Mouse (Mus musculus) lung, postnatal 4 days (tissue): ENCODE measurements around the gene Dcpp2.
"Not testable (repeated sequence)": the region's sequence is repeated elsewhere in the genome, so short reads cannot be mapped to it uniquely, and the experiment has no call there.

Experiments
- DNase-seq, 2 experiments: peaks; one replicate each; pipeline ENCODE4 v3.0.0; 2021

Gene Dcpp2

DNA sequence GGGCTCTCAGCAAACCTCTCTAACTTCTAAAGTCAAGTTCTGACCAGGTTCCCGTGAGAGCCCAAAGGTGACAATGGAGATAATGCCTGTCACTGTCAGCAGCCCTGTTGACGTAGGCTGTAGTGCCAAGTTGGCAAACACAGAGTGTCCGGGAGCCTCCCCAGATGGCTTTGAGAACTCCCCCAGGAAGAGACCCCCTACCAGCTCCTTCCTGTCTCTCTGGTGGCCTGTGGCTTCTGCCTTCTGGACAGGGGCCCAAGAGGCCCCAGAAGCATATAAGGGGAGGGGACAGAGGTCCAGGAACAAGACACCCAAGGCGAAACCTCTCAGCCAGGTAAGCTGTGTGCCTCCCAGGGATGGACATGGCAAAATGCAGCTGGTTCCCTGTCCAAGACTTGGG lies at the start of gene Dcpp2, which contains the start of gene Dcpp1:
TSS of gene Dcpp2 (plus strand) at position 305 of the 400 bp plus-strand sequence.
TSS of gene Dcpp1 (plus strand) at position 301 of the 400 bp plus-strand sequence.
- DNase-seq = not testable (repeated sequence)

DNA sequence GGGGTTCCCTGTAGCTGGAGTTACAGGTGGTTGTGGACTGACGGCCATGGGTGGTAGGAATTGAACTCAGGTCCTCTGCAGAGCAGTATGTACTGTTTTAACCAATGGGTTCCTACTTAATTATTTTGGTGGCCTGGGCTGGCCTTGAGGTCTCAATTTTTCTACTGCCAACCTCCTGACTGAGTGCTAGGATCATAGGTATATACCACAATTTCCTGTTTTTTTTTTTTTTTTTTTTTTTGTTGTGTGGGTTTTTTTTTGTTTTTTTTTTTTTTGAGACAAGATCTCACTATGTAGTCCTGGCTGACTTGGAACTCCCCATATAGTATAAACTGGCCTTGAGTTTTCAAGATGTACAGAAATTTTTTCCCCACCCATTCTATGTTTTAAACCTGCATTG lies 49.5 kb upstream of the Dcpp2 start:
- DNase-seq = no peak

DNA sequence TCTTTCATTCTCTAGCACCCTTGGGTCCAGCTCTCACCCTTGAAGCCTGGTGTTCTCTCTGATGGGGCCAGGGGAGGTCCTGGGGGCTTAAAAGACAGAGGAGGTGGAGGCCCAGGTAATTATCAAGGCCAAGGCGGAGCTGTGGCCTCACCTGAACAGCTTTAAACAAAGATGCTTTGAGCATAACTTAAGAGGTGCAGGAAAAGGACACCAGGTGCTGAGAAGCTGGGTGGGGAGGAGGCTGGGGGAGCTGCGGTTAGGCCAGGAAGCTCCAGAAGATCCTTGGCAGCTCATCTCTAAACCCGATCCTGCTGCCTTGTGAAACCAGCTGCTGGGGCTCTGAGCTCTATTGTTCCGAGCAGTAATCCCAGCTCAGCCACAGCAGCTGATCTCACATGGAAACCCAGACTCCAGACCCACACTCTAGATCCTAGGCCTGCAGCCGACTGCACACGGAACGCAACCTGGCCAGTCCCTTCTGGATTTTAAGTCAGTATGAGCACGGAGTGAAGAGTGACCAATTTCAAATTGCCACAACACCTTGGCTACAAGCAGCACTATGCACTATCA lies 44.6 kb upstream of the Dcpp2 start, which contains the start of gene Prss33:
TSS of gene Prss33 (minus strand) at position 51 of the 570 bp plus-strand sequence.
- DNase-seq = no peak

DNA sequence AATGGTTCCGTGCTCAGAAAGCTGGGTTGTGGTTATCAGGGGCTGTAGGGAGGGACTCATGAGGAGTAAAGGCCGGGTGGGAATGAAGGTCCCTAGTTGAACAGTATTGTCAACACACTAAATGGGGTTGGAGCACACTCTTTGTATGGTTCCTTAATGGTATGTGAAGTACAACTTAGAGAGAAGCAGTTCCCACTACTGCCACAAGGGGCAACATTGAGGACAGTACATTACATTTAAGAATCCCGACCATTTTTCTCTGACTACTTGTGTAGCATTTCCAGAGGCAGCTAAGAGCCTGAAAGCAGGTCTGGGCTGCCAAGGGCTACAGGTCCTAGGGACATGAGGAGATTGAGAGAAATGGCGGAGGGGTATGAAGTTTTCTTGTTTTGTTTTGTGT lies 39.5 kb upstream of the Dcpp2 start:
- peak in 1 of 2 experiments; percentile 72 for DNase-seq

DNA sequence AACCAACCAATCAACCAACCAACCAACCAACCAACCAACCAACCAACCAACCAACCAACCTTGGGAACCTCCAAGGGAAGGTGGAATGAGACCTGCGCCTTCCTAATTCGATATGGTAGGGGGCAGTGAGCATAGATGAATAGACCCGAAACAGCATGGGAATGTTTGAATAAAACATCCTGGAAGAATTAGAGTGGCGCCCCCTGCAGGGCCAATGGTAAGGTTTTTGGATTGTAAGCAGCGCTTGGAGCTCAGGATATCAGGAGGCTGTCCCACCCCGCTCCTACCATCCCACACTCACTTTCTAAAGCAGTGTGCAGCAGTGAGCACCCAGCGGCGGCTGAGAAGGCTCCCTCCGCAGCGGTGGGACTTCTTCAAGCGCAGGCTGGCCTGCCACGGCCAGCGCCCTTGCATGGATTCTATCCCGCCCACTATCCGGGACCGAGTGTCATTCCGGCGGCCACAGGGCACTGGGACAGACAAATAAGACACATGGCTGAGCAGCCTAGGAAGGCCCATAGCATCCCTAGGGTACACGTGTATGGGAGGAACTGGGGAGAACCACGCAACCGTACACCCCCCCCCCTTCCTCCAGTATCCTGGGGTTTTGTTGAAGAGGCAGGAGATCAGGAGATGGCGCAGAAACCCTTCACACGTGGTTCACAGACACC lies 37.4 kb upstream of the Dcpp2 start:
- no peak for DNase-seq

DNA sequence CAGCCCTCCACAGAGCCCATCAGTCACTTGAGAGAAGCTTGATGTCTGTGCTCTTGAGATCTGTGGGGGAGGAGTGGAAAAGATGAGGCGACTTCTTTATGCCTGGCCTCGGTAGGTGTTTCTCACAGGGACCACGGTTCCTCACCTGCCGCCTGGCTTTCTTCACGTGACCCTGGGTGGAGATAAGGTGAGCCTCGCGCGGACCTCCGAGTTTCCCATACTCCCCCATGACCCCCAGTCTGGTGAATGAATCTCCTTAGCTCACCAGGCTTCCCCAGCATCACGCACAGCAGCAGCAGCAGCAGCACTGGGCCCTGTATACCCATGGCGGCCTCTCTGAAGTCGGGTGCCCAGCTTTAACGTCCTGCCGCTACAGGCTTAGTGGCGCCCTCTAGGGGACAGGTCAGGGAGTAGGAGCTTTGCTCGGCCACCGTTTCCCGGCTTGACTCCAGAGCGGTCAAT lies 36.8 kb upstream of the Dcpp2 start, which contains the start of the genes Prss32 and Prss41:
TSS of gene Prss32 (plus strand) at position 44 of the 462 bp plus-strand sequence.
TSS of gene Prss41 (minus strand) at position 361 of the 462 bp plus-strand sequence.
- peak; percentile 56 to 74 for DNase-seq

DNA sequence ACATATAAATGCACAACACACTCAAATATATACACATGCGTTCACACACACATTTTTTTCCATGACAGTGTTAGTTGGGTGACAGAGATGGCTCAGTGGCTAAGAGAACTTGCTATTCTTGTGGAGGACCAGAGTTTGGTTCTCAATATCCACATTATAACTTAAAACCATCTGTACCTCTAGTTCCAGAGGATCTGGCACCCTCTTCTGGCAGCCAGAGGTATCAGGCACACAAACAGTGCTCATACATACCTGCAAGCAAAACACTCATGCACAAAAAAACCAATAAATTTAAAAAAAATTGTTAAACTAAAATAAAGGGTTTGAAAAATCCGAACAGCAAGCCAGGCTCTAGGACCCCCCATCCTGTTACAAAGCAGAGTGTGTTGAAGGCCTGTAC lies 30.7 kb upstream of the Dcpp2 start:
- no peak for DNase-seq

DNA sequence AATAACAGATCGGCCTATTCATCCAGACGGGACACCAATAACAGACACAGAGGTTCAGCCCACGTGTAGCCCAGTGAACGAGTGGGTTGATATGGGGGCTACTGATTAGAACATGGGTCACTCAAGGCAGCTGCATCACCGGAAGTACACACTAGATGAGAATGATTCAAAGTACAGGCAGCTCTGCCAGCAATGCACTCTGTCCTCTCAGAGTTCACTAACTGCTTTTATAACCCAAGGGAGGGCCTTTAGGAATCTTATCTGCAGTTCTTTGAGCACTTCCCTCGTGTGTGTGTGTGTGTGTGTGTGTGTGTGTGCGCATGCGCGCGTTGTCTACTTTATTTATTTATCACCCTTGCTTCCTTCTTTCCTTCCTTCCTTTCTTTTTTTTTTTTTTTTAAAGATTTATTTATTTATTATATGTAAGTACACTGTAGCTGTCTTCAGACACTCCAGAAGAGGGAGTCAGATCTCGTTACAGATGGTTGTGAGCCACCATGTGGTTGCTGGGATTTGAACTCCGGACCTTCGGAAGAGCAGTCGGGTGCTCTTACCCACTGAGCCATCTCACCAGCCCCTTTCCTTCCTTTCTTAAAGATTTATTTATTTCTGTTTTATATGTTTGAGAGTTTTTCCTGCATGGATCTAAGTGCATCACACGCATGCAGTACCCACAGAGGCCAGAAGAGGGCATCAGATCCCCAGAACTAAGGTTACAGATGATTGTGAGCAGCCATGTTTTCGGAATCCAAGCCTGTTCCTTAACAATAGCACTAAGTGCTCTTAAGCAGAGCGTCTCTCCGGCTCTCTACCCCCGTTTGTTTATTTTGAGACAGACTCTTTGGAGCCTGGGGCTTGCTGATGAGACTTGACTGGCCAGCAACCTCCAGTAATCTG lies 29.6 kb upstream of the Dcpp2 start:
- peak; percentile 67 to 78 for DNase-seq

DNA sequence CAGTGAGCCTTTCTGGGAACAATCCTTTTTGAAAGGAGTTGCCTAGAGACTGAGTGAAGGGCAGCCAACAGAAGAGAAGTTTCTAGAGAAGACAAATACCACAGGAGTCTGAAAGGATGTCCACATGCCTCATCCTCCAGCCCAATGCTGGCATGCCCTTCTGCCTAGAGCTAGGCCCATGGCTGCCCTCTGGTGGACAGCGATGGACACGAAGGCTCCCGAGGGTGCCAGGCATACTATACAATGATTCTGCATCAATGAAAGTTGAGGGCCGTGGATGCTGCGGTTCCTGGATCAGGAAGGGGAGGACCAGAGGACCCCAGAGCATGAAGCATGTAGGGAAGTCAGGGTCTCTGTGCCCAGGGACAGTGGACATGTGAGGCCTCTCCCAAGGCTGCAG lies 27.4 kb upstream of the Dcpp2 start:
- DNase-seq = peak; percentile 59 to 71

DNA sequence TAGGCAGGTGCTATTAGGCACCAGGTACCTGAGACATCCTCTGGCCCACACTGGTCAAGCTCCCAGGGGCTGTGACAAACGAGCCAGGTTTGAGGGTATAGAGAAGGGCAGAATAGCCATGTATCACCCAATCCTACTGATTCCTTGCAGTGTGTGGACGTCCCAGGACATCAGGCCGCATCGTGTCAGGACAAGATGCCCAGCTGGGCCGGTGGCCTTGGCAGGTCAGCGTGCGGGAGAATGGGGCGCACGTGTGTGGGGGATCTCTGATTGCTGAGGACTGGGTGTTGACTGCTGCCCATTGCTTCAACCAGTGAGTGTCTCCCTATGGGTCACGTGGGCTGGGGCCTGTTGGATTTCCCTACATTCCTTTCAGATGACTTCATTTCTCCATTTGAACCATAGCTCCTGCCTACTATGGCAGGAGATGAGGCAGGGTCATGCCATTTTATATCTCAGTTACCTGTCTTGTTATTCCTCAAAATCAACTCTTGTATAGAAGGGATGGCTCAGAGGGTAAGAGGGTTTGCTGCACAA lies 26.4 kb upstream of the Dcpp2 start:
- no peak for DNase-seq

DNA sequence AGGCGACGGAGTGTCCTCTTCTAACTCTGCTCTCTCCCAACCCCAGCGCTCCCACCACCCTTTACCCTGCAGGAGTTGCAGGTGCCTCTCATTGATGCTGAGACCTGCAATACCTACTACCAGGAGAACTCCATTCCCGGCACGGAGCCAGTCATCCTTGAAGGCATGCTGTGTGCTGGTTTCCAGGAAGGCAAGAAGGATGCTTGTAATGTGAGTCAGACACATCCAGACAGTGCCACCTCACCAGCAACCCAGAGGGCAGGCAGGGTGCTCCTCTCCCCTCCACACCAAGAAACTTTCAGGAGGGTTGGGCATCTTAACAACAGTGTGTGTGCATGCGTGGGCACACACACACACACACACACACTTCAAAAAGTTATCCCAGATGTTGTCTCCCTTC lies 23.5 kb upstream of the Dcpp2 start:
- DNase-seq = no peak

DNA sequence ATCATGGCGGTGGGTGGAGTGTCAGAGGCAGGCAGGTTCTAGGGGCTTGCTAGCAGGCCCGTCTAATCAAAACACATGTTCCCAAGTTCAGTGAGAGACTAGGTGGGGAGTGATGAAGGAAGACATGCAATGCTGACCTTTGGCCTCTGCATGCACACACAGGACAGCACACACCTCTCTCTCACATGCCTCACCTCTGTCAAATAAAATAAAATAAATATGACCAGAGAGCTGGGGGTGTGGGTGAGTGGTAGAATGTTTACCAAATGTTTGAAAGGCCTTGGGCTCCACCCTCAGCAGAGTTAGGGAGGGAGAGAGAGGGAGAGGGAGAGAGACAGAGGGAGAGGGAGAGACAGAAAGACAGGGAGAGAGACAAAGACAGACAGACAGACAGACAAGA lies 22.8 kb upstream of the Dcpp2 start:
- no peak for DNase-seq

DNA sequence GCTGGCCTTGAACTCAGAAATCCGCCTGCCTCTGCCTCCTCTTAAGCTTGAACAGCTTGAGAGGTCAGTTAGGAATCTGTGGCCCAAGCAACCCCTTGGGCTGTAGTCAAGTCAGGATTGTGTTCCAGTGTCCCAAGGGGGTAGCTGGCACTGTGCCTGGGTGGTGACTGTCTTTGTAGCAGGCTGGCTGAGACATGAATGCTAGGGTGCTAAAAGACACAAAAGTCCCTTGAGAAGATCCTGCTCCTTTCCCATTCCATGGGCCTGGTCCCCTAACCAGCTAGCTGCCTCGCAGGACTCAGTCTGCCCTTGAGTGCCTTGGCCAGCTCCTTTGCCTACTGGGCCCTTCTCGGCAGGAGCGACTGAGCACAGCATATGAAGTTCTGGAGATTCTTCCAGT lies 17.8 kb upstream of the Dcpp2 start:
- no peak for DNase-seq

DNA sequence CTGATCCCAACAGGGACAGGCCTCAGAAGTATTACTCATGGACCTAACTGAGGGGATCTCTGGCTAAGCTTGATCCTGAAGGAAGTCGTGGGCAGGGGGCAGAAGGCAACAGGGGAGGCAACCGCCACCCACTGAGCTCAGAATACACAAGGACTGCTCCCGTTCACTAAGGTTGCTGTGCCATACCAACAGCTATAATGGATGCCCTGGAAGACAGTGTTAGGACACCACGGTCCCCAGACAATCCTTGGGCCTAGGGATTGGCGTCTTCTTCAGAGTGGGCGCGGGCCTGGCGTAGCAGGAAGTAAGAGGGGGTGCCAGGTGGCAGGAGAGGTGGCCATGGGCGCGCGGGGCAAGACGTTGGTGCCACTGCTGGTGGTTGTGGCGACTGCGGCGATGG lies 12.9 kb upstream of the Dcpp2 start, which contains the start of gene Prss21:
TSS of gene Prss21 (plus strand) at position 301 of the 400 bp plus-strand sequence.
- DNase-seq = no peak

DNA sequence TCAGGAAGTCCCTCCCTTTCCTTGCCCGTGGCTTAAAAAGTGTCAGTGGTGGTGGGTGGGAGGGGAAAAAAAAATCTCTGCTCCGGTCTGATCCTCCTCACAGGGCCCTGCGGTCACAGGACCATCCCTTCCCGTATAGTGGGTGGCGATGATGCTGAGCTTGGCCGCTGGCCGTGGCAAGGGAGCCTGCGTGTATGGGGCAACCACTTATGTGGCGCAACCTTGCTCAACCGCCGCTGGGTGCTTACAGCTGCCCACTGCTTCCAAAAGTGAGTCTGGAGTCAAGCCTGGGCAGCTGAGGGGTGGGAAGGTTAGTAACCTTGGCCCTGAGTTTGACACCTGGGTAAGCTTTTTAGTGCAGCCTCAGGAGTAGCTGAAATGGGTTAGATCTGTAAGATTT lies 12.2 kb upstream of the Dcpp2 start:
- DNase-seq = peak; percentile 38 to 45

DNA sequence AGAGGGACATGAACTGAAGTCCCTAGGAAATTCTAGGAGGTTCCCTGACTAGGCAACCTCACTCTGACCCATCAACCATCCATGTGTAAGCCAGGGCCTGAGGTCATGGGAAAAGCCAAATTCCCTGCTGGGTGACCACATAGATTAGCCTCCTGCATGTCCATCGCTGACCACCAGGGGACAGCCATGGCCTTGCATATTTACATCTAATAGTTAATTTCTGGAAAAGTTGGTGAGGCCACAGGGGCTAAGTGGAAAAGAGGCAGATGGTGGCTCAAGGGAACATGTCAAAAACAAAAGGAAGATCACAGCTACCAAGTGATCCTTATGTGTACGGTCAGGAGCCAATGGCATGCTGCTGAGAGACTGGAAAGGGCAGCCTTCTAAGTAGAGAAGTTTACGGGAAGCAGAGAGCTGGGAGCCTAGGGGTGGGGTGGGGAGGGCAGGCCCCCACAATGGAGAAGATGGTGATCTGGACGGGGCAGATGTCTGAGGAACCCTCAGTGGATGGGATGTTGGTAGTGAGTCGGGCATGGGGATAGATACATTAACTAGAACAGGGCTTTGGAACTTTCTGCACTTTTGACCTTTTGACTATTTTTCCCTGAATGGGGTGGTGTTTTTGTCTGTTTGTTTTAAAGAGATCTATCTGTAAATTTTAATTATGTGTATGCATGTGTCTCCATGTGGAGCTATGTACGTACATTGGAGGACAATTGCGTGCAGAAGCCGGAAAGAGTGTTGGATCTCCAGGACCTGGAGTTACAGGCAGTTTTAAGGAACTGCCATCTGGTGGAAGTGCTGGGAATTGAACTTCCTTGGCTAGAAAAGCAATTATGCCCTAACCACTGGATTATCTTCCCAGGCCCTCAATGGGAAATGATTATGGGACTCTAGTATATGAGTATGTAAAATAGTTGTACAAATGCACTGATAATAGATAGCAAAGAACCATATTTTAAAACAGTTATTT lies 6.5 kb upstream of the Dcpp2 start:
- DNase-seq = peak; percentile 66 to 71

DNA sequence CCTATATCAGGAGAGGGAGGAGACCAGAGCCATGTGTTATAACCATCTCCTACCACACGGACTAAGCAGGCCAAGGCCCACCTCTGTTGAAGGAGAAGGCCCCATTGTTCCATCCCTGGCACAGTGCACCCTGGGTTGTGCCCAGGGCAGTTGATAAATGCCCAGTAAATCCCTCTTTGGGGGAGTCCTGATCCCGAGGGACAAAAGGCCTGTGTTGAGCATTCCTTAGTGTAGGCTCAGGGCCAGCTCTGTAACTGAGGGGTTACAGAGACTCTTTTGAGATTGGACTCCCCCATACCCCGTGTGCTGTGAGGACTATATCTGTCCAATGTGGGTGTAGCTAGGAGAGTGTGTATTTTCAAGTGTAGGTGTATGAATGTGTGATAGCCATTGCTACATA lies 3.9 kb upstream of the Dcpp2 start:
- DNase-seq = no peak

DNA sequence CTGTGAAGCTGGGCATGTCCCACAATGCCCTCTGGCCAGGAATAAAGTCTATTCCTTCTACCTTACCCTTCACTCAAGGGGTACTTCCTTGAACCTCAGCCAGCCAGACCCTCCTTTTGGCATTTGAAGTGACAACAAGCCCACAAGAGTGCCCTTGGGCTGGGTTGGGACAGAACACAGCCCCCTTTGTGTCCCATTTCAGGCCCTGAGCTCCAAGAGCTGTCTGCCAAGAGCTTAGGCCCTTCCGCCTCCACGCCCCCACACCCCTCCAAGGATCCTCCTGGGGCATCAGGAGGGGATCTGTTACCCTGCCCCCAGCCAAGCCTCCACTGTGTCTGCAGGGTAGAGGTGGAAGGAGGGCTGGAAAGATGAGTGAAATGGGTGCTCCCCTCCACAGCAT lies 3.5 kb upstream of the Dcpp2 start:
- DNase-seq = no peak

DNA sequence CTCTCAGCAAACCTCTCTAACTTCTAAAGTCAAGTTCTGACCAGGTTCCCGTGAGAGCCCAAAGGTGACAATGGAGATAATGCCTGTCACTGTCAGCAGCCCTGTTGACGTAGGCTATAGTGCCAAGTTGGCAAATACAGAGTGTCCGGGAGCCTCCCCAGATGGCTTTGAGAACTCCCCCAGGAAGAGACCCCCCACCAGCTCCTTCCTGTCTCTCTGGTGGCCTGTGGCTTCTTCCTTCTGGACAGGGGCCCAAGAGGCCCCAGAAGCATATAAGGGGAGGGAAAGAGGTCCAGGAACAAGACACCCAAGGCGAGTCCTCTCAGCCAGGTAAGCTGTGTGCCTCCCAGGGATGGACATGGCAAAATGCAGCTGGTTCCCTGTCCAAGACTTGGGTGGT lies 36.5 kb downstream of the Dcpp2 start, which contains the start of gene Dcpp3:
TSS of gene Dcpp3 (plus strand) at position 301 of the 400 bp plus-strand sequence.
- peak in 1 of 2 experiments; percentile 31 for DNase-seq

DNA sequence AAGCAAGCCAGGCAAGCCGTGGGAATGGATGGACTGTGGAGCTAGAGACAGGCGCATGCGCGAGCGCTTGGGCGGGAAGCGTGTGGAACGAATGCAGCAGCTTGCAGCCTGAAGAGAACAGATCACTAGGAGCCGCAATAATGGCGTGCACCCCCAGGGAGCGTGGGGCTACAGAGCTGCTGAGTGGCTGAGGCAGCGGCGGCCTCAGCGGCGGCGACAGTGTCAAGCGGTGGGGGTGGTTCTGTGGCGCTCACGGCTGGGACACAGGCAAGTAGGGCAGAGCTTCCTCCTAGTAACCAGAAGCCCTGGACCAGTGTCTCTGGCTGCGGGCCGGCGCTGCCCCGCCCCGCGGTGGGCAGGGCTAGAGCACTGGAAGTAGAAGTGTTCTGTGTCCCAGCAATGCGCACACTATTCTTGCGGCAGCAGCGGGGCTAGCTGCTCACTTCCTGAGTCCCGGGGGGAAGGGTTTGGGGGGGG lies 43.9 kb downstream of the Dcpp2 start:
- peak; percentile 92 to 96 for DNase-seq

DNA sequence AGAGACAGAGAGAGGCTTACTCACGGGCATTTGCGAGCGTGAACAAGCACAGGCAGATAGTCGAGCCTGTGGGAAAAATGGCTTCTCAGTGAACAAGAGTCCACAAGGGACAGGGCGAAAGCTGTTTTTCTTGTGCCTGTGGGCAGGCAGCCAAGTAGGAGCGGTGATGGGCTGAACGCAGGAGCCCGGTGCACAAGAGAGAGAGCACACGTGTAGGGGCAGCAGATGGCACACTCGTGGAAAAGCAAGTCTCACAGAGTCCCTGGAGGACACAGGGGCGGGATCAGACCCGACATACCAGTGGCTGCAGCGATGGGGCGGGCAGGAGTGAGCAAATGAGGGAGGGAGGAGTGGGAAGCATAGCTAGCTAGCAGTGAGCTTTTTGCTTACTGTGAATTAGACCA lies 44.4 kb downstream of the Dcpp2 start:
- peak; percentile 63 to 78 for DNase-seq
